Mouse (Mus musculus): ENCODE data around the gene Tbc1d2b.

GRCm38 (mm10) chr9:90277884-90278283 lies 7.3 kb upstream of the Tbc1d2b start:
- TF ChIP-seq POLR2A (IDR thresholded peaks at IDR 0.05; ENCODE audit: borderline replicate concordance, insufficient read depth, low read length) = no peak
- no peak for TF ChIP-seq CTCF (IDR thresholded peaks at IDR 0.05; ENCODE audit: borderline replicate concordance, insufficient read depth, low read depth, low read length)
